Mouse (Mus musculus) stomach, embryonic 14.5 days (tissue): Measurements from ENCODE around the gene Itprip. TPM values are rescaled to one million over a fixed set of nuclear protein-coding genes. Genes with fewer than 3 reads are reported as not detected.
A peak's percentile ranks its signal among the peaks of the same experiment; 100 is the strongest.

Experiments
- ATAC-seq: fragments of 200-750 bp; cut with Nextera tagmentation; 2 replicates; pipeline ENCODE4 v1.8.0; 2017; ENCODE audit warnings: low read depth, moderate TSS enrichment; ENCODE audit not compliant: insufficient number of reproducible peaks, insufficient read depth, low FRiP score
- H3K27ac ChIP-seq: fragments of 300-500 bp; sonication (generic); 2 replicates; pipeline ENCODE4 v1.5.1; 2014; ENCODE audit warnings: mild to moderate bottlenecking, low read length, moderate library complexity, mixed read lengths
- H3K27me3 ChIP-seq: fragments of 300-500 bp; sonication (generic); 2 replicates; pipeline ENCODE4 v1.6.1; 2014; ENCODE audit warnings: low read length, control low read depth, mixed read lengths; ENCODE audit not compliant: control insufficient read depth, insufficient read depth
- H3K36me3 ChIP-seq: fragments of 300-500 bp; sonication (generic); 2 replicates; pipeline ENCODE4 v1.6.1; 2014; ENCODE audit warnings: mild to moderate bottlenecking, control low read depth, low read length, moderate library complexity, mixed read lengths; ENCODE audit not compliant: control insufficient read depth, insufficient read depth
- H3K4me1 ChIP-seq: fragments of 300-500 bp; sonication (generic); 2 replicates; pipeline ENCODE4 v1.6.1; 2014; ENCODE audit warnings: low read length, control low read depth, mixed read lengths; ENCODE audit not compliant: control insufficient read depth, insufficient read depth
- H3K4me2 ChIP-seq: fragments of 300-500 bp; sonication (generic); replicated peaks from 2 replicates; pipeline ENCODE4 v1.6.1; 2014; ENCODE audit warnings: low read depth, low read length, control low read depth
- H3K4me3 ChIP-seq: fragments of 300-500 bp; sonication (generic); 2 replicates; pipeline ENCODE4 v1.5.1; 2014; ENCODE audit warnings: low read depth, low read length, control low read depth
- H3K9ac ChIP-seq: fragments of 300-500 bp; sonication (generic); replicated peaks from 2 replicates; pipeline ENCODE4 v1.6.1; 2014; ENCODE audit warnings: low read depth, mild to moderate bottlenecking, control low read depth, low read length, moderate library complexity, mixed read lengths
- H3K9me3 ChIP-seq: fragments of 300-500 bp; sonication (generic); 2 replicates; pipeline ENCODE4 v1.6.1; 2016; ENCODE audit warnings: low read depth, low read length, control low read depth; ENCODE audit not compliant: control insufficient read depth
- WGBS: fragments of 180-500 bp; shearing (Covaris S2); extraction: QIAGEN DNeasy Blood & Tissue Kit; methylation state at CpG from one replicate; pipeline ENCODE4 v1.1.7; 2014; 5-methylcytosine and 5-hydroxymethylcytosine counted together
- polyA plus RNA-seq: library from polyadenylated mRNA; unstranded; fragments of >200 nt; fragmentation: Nextera tagmentation; extraction: Ambion mirVana; gene quantifications from 2 replicates; pipeline ENCODE4 v1.2.1, GENCODE M21; 2014

Gene Itprip
- polyA plus RNA-seq, 1 experiment from 2014 or later: 9.3 TPM

- no peak overlapping the region for H3K4me2 ChIP-seq
- peaks cover 24% of the 10 kb centered on the region; the same call in 1 of the 2 replicates for H3K4me1 ChIP-seq
- no peak for ATAC-seq
- no peaks in the 10 kb centered on the region for H3K9me3 ChIP-seq
- no peak overlapping the region for H3K4me3 ChIP-seq
- no peaks in the 10 kb centered on the region for H3K36me3 ChIP-seq
- WGBS: 43% methylated on average over 7 of the region's 7 CpGs
- no peaks in the 10 kb centered on the region for H3K27me3 ChIP-seq
- no peak overlapping the region for H3K27ac ChIP-seq
- no peak overlapping the region for H3K9ac ChIP-seq
Observed at GRCm38 (mm10) chr19:47886617-47887016, 32.5 kb downstream of the Itprip start.

- Histone ChIP-seq H3K4me3 (no peak overlapping the region), H3K9me3 (no peaks in the 10 kb centered on the region), H3K9ac (no peak overlapping the region), H3K27me3 (no peaks in the 10 kb centered on the region), H3K4me1 (peaks cover 17% of the 10 kb centered on the region; the same call in 1 of the 2 replicates), H3K4me2 (no peak overlapping the region), H3K27ac (no peak overlapping the region), H3K36me3 (no peaks in the 10 kb centered on the region)
- ATAC-seq: no peak
- WGBS: 77% methylated on average over 11 of the region's 11 CpGs
Observed at GRCm38 (mm10) chr19:47885886-47886285, 33.2 kb downstream of the Itprip start.

- Histone ChIP-seq H3K4me2 (no peak overlapping the region), H3K4me3 (no peak overlapping the region), H3K9me3 (no peaks in the 10 kb centered on the region), H3K4me1 (peaks cover 11% of the 10 kb centered on the region; the same call in 1 of the 2 replicates), H3K27me3 (no peaks in the 10 kb centered on the region), H3K9ac (no peak overlapping the region), H3K36me3 (no peaks in the 10 kb centered on the region), H3K27ac (no peak overlapping the region)
- no peak for ATAC-seq
- 52% methylated on average over 7 of the region's 7 CpGs for WGBS
Observed at GRCm38 (mm10) chr19:47885191-47885743, 33.8 kb downstream of the Itprip start.

DNA sequence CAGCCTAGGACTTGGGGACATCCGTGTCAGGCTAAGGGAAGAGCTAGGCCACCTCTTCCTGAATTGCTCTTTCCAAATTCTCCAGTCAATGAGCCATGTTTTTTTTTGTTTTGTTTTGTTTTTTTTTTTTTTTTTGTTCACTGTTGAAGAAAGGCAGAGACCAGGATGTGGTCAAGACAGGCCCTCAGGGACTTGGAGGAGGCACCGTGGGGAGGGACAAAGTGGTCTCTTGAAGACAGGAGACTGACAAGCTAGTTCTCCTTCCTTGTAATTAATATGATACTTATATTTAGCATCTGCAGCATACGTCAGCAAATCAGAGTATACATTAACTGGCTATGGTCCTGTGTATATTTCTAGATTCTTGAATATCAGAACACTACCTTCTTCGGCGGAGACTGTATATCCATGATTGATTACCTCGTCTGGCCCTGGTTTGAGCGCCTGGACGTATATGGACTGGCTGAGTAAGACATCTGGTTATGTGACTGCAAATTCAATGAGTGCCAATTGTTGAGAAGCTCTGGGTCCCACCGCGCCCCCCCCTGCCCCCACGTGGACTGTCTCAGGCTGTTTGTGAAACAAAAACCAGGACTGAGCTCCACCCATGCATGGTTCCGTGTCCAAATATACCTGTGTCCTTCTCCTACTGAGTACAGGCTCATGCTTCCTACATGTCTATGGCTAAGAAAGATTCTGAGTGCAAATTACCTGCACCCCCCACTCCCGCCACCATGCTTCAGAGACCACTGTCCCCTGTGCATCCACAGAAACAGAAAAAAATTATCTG, 34.6 kb downstream of the Itprip start:
- Histone ChIP-seq H3K36me3 (no peaks in the 10 kb centered on the region), H3K4me1 (peaks cover 7% of the 10 kb centered on the region; the same call in 1 of the 2 replicates), H3K4me3 (no peak overlapping the region), H3K27me3 (no peaks in the 10 kb centered on the region), H3K4me2 (no peak overlapping the region), H3K27ac (no peak overlapping the region), H3K9ac (no peak overlapping the region), H3K9me3 (no peaks in the 10 kb centered on the region)
- 61% methylated on average over 13 of the region's 13 CpGs for WGBS
- peak; percentile 30; the same call in 1 of the 2 replicates for ATAC-seq

- H3K9me3 ChIP-seq: no peaks in the 10 kb centered on the region
- H3K4me1 ChIP-seq: peaks cover 7% of the 10 kb centered on the region; the same call in 1 of the 2 replicates
- H3K27ac ChIP-seq: no peak overlapping the region
- 44% methylated on average over 9 of the region's 9 CpGs for WGBS
- no peaks in the 10 kb centered on the region for H3K36me3 ChIP-seq
- no peaks in the 10 kb centered on the region for H3K27me3 ChIP-seq
- H3K4me3 ChIP-seq: no peak overlapping the region
- H3K9ac ChIP-seq: no peak overlapping the region
- ATAC-seq: peak; percentile 6; the same call in 1 of the 2 replicates
- H3K4me2 ChIP-seq: no peak overlapping the region
Observed at GRCm38 (mm10) chr19:47882882-47883254, 36.2 kb downstream of the Itprip start.

GRCm38 (mm10) chr19:47882151-47882881, 36.8 kb downstream of the Itprip start:
- WGBS: 24% methylated on average over 11 of the region's 11 CpGs
- peak; percentile 62; the same call in 1 of the 2 replicates for ATAC-seq
- Histone ChIP-seq H3K9ac (no peak overlapping the region), H3K27me3 (no peaks in the 10 kb centered on the region), H3K27ac (no peak overlapping the region), H3K36me3 (no peaks in the 10 kb centered on the region), H3K9me3 (no peaks in the 10 kb centered on the region), H3K4me3 (no peak overlapping the region), H3K4me1 (peaks cover 7% of the 10 kb centered on the region; the same call in 1 of the 2 replicates), H3K4me2 (no peak overlapping the region)

DNA sequence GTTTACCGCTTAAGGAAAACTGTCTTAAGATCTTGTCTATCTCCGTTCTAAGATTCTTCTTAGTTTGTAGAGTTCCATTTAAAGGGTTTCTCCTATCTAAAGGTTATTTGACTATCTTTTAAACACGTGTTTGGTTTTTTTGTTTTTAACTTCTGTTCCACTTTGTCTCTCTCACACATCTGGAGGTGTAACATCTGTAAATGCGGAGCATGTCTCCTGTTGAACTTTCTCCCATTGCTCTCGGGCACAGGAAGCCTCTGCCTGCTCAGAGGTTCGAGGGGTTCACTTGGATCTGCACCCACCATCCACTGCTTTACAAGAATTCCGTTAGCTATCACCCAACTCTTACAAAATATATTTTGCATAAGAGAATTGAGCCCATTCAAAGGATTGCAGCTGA, 37.6 kb downstream of the Itprip start:
- Histone ChIP-seq H3K36me3 (no peaks in the 10 kb centered on the region), H3K27me3 (no peaks in the 10 kb centered on the region), H3K4me1 (peaks cover 3% of the 10 kb centered on the region; the same call in 1 of the 2 replicates), H3K9me3 (no peaks in the 10 kb centered on the region), H3K4me2 (no peak overlapping the region), H3K4me3 (no peak overlapping the region), H3K9ac (no peak overlapping the region), H3K27ac (no peak overlapping the region)
- ATAC-seq: no peak
- 78% methylated on average over 7 of the region's 7 CpGs for WGBS

DNA sequence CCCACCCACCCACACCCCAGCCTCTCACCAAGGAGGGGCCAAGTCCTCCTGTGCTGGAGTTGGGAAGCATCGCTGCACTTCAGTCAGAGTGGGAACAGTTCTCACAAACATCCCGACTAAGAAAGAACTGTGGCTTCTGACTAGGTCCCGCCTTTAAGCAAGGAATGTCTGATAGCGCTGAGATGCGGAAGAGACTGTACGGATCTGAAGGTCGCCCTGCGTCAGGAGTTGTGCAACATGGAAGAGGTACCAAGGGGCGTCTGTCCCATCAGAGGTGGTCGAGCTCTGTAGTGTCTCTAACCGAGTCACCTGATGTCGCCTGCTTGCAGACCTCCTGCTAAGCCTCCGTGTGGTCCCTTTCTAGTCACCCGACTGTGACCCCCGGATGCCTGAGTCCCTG, 42.8 kb downstream of the Itprip start:
- no peaks in the 10 kb centered on the region for H3K4me1 ChIP-seq
- WGBS: 60% methylated on average over 15 of the region's 15 CpGs
- no peaks in the 10 kb centered on the region for H3K36me3 ChIP-seq
- no peak overlapping the region for H3K4me2 ChIP-seq
- H3K9ac ChIP-seq: no peak overlapping the region
- H3K4me3 ChIP-seq: no peak overlapping the region
- H3K27me3 ChIP-seq: no peaks in the 10 kb centered on the region
- H3K9me3 ChIP-seq: no peaks in the 10 kb centered on the region
- ATAC-seq: no peak
- H3K27ac ChIP-seq: no peak overlapping the region
